Mouse (Mus musculus): Measurements from ENCODE around the gene Otop2. TPM values are rescaled to one million over a fixed set of nuclear protein-coding genes. Genes with fewer than 3 reads are reported as not detected.

The Otop2 gene
- polyA plus RNA-seq (2015; fragmentation: Nextera tagmentation; extraction: Ambion mirVana) = 0.06 and 0.09 TPM in 2 replicates

DNA sequence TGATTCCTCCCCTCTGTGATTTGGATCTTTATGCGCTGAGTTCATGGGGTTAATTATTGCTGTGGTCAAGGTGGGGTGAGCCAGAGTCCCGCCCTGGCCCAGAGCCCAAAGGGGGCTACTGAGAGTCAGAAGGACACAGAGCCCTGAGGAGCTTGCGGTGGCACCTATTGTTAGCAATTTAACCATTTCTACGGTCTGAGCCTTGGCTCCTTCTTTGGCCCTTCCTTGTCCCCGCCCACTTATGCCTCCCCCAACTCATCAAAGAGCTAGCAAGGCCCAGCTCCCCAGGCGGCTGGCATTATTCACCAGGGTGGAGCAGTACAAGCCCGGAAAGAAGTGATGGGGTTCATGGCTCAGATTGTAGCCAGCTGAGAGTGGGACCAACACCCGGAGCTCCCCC, at the start of gene Otop2:
TSS of gene Otop2 (plus strand) at position 301 of the 400 bp plus-strand sequence.
- H3K9me3 ChIP-seq (replicated peaks) = no peaks in the 10 kb centered on the region
- H3K4me3 ChIP-seq (replicated peaks) = no peak within 1 kb of the TSS
- peaks cover 15% of the 10 kb centered on the region for H3K27me3 ChIP-seq
- H3K4me2 ChIP-seq = no peak within 1 kb of the TSS
- H3K4me1 ChIP-seq = peaks cover 11% of the 10 kb centered on the region
- WGBS = 12% methylated on average over 8 of the region's 8 CpGs
- H3K27ac ChIP-seq = no peak within 1 kb of the TSS
- ATAC-seq (replicated peaks; ENCODE audit: low FRiP score) = 0 out of 2 replicates have a peak, but pooled peaks have one; percentile 15
- no peak within 1 kb of the TSS for H3K9ac ChIP-seq
- no peaks in the 10 kb centered on the region for H3K36me3 ChIP-seq

DNA sequence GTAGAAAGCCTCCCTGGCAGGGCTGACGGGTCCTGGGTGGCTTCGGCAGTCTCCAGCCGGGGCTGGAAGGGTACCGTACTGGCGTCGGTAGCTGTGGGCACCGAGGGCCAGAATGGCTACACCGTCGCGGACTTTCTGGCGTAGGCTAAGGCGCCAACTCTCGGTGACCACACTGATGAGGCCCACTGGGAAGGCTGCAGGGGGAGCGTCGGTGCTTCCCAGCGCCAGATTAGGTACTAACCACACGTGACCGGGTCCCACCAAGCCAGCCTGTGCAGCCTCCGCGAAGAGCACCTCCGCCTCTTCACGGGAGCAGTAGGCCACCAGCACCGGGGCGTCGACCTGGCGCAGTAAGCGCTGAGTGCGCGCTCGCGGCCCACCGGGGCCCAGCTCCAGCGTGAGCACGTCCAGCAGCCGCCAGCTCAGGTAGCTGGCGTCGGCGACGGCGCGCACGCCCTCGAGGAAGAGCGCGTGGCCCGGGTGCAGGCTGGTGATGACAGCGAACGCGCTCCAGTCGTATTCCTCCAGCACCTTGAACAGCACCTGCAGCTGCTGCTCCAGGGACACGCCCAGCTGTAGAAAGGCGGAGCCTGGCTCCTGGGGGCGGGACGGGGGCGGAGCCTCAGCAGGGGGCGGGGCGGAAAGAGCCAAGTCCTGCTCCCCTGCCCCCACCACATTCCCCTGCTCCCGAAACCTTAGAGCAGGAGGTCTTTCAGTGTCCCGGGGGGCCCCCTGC, 49.0 kb upstream of the Otop2 start:
- no peak overlapping the region for H3K9ac ChIP-seq
- H3K4me1 ChIP-seq = peaks cover 9% of the 10 kb centered on the region
- 15% methylated on average over 59 of the region's 59 CpGs for WGBS
- H3K4me3 ChIP-seq (replicated peaks) = 0 out of 2 replicates have a peak overlapping the region, but pooled peaks have one; percentile 19
- H3K27ac ChIP-seq = no peak overlapping the region
- ATAC-seq (replicated peaks; ENCODE audit: low FRiP score) = peak; percentile 64
- no peaks in the 10 kb centered on the region for H3K36me3 ChIP-seq
- H3K27me3 ChIP-seq = peaks cover 99% of the 10 kb centered on the region
- peak overlapping the region; percentile 46 for H3K4me2 ChIP-seq
- H3K9me3 ChIP-seq (replicated peaks) = no peaks in the 10 kb centered on the region

DNA sequence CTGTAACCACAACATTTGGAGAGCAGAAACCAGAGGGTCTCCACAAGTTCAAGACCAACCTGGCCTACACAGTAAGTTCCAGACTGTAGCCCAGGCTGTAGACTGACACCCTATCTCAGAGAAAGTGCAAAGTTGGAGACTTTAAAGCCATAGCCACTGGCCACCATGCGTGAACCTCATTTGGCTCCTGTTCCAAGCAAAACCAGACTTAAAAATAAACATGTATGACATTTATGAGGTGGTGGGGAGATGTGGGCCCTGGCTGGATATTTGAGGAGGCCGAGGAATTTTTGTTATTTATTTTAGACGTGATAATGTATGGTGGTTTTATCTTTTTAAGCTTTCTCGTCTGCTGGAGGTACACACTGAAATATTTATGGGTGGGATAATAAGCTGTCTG, 47.8 kb upstream of the Otop2 start:
- ATAC-seq (replicated peaks; ENCODE audit: low FRiP score) = no peak
- no peak overlapping the region for H3K9ac ChIP-seq
- no peak overlapping the region for H3K4me2 ChIP-seq
- no peaks in the 10 kb centered on the region for H3K9me3 ChIP-seq (replicated peaks)
- 47% methylated on average over 4 of the region's 4 CpGs for WGBS
- H3K4me1 ChIP-seq = peaks cover 9% of the 10 kb centered on the region
- no peaks in the 10 kb centered on the region for H3K36me3 ChIP-seq
- no peak overlapping the region for H3K4me3 ChIP-seq (replicated peaks)
- H3K27me3 ChIP-seq = peaks cover 100% of the 10 kb centered on the region
- H3K27ac ChIP-seq = no peak overlapping the region

- WGBS = 85% methylated on average over 11 of the region's 11 CpGs
These were observed 44.0 kb upstream of the Otop2 start for GRCm38 (mm10) chr11:115262954-115263353.

DNA sequence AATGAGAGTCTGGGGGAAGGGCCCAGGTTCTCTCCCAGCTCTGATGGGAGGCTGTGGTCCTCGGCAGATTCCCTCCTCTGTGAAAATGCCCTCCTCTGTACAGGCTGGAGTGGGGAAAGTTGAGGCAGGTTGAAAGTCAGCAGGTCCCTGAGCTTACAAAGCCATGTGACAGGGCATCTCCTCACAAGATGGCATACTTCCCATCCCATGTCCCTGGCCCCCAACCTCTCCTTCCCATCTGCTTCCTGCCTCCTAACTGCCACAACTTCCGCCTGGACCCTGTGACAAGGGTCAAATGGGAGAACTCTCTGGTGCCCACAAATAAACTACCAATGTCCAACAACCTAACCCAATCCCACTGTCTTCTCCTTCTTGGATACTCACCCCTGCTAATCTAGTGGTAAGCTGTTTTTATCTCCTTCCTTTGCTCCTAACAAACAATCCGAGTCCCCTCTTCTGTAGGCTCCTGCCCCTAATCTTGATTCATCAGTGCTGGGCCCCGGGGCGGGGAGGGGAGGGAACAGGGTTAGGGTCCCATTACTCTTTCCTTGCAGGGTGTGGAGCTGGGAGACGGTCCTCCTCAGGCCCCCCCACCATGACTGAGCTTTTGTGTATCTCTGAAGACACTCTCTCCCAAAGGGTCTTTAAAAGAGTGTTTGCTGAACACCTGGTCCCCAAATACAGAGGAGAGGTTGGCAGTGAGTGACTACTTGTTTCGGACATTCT, 42.7 kb upstream of the Otop2 start:
- Histone ChIP-seq H3K4me1 (peaks cover 28% of the 10 kb centered on the region), H3K4me2 (no peak overlapping the region), H3K4me3 (replicated peaks) (no peak overlapping the region), H3K27me3 (peaks cover 100% of the 10 kb centered on the region), H3K9me3 (replicated peaks) (no peaks in the 10 kb centered on the region), H3K9ac (no peak overlapping the region), H3K36me3 (peaks cover 10% of the 10 kb centered on the region; the same call in 1 of the 2 replicates), H3K27ac (no peak overlapping the region)
- WGBS = 64% methylated on average over 7 of the region's 7 CpGs
- ATAC-seq (replicated peaks; ENCODE audit: low FRiP score) = no peak

More at GRCm38 (mm10) chr11:115262954-115263353, 44.0 kb upstream of the Otop2 start:
- Histone ChIP-seq H3K9me3 (replicated peaks) (no peaks in the 10 kb centered on the region), H3K4me2 (no peak overlapping the region), H3K9ac (no peak overlapping the region), H3K4me3 (replicated peaks) (no peak overlapping the region), H3K4me1 (peaks cover 32% of the 10 kb centered on the region), H3K36me3 (no peaks in the 10 kb centered on the region; the same call in 1 of the 2 replicates), H3K27me3 (peaks cover 100% of the 10 kb centered on the region), H3K27ac (no peak overlapping the region)
- no peak for ATAC-seq (replicated peaks; ENCODE audit: low FRiP score)

GRCm38 (mm10) chr11:115264862-115265668, 41.9 kb upstream of the Otop2 start:
- no peak for ATAC-seq (replicated peaks; ENCODE audit: low FRiP score)
- Histone ChIP-seq H3K36me3 (peaks cover 11% of the 10 kb centered on the region; the same call in 1 of the 2 replicates), H3K27ac (no peak overlapping the region), H3K4me1 (peaks cover 28% of the 10 kb centered on the region), H3K9me3 (replicated peaks) (no peaks in the 10 kb centered on the region), H3K27me3 (peaks cover 98% of the 10 kb centered on the region), H3K4me3 (replicated peaks) (peak overlapping the region; percentile 28), H3K9ac (no peak overlapping the region), H3K4me2 (peak overlapping the region; percentile 54)
- 6% methylated on average over 39 of the region's 39 CpGs for WGBS

DNA sequence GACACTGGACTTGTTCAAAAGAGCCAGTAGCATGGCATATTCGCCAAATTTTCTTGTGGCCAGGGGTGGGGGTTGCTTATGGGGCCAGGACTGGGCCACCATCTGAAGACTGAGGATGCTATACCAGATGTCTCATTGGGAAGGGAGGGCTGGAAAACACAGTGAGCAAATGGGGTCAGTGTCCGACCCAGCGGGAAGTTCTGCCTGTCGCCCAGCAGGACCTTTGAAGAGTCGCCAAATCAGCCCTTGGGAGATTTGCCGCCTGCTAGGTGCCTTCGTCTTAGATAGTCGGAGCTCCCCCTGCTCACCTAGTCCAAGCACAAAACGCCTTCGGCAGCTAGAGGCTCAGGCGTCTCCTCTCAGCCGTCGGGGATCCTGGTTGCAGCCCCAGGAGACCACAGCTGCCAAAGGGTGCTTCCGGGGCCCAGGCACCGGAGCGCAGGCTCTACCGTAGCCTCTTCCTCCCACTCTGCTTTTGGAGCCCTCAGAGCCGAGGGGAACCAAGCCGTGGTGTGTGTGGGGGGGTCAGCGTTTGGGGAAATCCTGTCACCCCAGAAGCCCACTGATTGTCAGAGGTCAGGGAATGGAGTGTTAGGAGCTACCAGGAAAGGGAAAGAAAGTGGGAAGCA, 41.1 kb upstream of the Otop2 start:
- WGBS = 3% methylated on average over 20 of the region's 20 CpGs
- Histone ChIP-seq H3K4me3 (replicated peaks) (peak overlapping the region; percentile 39; the same call in 1 of the 2 replicates), H3K36me3 (peaks cover 11% of the 10 kb centered on the region; the same call in 1 of the 2 replicates), H3K4me1 (peaks cover 32% of the 10 kb centered on the region), H3K9ac (no peak overlapping the region), H3K9me3 (replicated peaks) (no peaks in the 10 kb centered on the region), H3K27me3 (peaks cover 89% of the 10 kb centered on the region), H3K4me2 (0 out of 2 replicates have a peak overlapping the region, but pooled peaks have one; percentile 54), H3K27ac (no peak overlapping the region)
- ATAC-seq (replicated peaks; ENCODE audit: low FRiP score) = no peak

GRCm38 (mm10) chr11:115266400-115266778, 40.6 kb upstream of the Otop2 start:
- WGBS = 2% methylated on average over 22 of the region's 22 CpGs
- ATAC-seq (replicated peaks; ENCODE audit: low FRiP score) = no peak
- Histone ChIP-seq H3K27ac (no peak overlapping the region), H3K4me3 (replicated peaks) (peak overlapping the region; percentile 39), H3K4me1 (peaks cover 32% of the 10 kb centered on the region), H3K9ac (no peak overlapping the region), H3K27me3 (peaks cover 84% of the 10 kb centered on the region), H3K36me3 (peaks cover 11% of the 10 kb centered on the region; the same call in 1 of the 2 replicates), H3K4me2 (peak overlapping the region; percentile 68), H3K9me3 (replicated peaks) (no peaks in the 10 kb centered on the region)

DNA sequence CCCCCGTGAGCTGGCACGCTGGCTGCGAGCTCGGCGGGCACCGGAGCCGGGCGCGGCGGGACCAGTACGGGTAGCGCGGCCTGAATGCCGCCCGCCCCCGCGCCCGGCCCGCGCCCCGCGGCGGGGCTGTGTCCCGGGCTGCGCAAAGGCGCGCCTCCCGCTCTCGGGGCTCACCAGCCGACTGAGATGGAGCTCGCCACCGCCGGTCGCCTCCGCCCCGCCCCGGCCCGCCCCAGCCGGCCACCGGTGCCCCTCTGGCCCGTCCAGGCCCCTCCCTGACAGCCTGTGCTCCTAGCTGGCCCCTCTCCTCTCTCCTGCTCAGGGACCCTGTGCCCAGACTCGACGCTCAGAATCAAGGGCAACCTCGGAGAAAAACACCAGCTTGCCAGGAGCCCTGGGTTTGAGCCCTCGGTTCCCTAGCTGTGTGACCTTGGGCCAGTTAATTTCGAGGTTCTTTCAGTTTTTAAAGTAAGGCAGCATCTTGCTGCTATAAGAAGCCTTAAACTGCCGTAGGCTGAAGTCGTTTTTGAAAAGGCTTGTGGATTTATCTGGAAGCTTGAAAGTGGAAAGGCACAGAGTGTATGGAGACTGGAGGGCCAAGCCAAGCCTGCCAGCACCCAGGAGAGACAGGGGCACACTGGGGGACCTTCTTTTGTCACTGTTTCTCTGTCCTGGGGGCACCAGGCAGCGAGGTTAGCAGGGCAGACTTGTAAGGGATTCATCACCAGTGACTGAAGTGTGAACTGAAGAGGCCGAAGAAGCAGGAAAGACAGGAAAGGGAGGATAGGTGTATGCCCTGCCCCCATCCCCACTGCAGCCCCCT, 39.7 kb upstream of the Otop2 start, which contains the start of gene Grin2c:
TSS of gene Grin2c (minus strand) at position 183 of the 823 bp plus-strand sequence.
- Histone ChIP-seq H3K27ac (no peak within 1 kb of the TSS), H3K4me1 (peaks cover 32% of the 10 kb centered on the region), H3K27me3 (peaks cover 76% of the 10 kb centered on the region), H3K36me3 (peaks cover 11% of the 10 kb centered on the region; the same call in 1 of the 2 replicates), H3K9me3 (replicated peaks) (no peaks in the 10 kb centered on the region), H3K9ac (0 out of 2 replicates have a peak within 1 kb of the TSS, but pooled peaks have one; percentile 3), H3K4me3 (replicated peaks) (peak within 1 kb of the TSS; percentile 39), H3K4me2 (peak within 1 kb of the TSS; percentile 68)
- WGBS = 8% methylated on average over 29 of the region's 50 CpGs
- no peak for ATAC-seq (replicated peaks; ENCODE audit: low FRiP score)

- Histone ChIP-seq H3K4me1 (peaks cover 32% of the 10 kb centered on the region), H3K27me3 (peaks cover 69% of the 10 kb centered on the region), H3K4me3 (replicated peaks) (no peak overlapping the region), H3K4me2 (no peak overlapping the region), H3K27ac (no peak overlapping the region), H3K36me3 (peaks cover 11% of the 10 kb centered on the region; the same call in 1 of the 2 replicates), H3K9ac (no peak overlapping the region), H3K9me3 (replicated peaks) (no peaks in the 10 kb centered on the region)
- ATAC-seq (replicated peaks; ENCODE audit: low FRiP score) = no peak
- 58% methylated on average over 11 of the region's 11 CpGs for WGBS
These were observed 39.0 kb upstream of the Otop2 start for GRCm38 (mm10) chr11:115267958-115268357.

Measured in kidney, embryonic 15.5 days (tissue).